Mouse (Mus musculus) liver, adult 2 months (tissue): ENCODE results near the gene Camk2g.

Experiments used
- CTCF ChIP-seq: fragments of 200-500 bp; IDR thresholded peaks from 2 replicates; pipeline ENCODE4 v1.5.1; 2011; ENCODE audit warnings: low read depth, low read length, control low read depth
- POLR2A ChIP-seq: fragments of 200-500 bp; IDR thresholded peaks from 2 replicates; pipeline ENCODE4 v1.6.1; 2011; ENCODE audit warnings: low read length, control low read depth; ENCODE audit not compliant: insufficient read depth; ENCODE audit errors: extremely low read depth

- no peak for TF ChIP-seq POLR2A
- no peak for TF ChIP-seq CTCF
Measured at GRCm38 (mm10) chr14:20767936-20768335, 26.0 kb downstream of the Camk2g start.
